Mouse (Mus musculus) forelimb bud, embryonic 11.5 days (tissue): ENCODE measurements around the gene Ear6.
A peak's percentile ranks its signal among the peaks of the same experiment; 100 is the strongest.

Source experiments
- DNase-seq: peaks from one replicate; pipeline ENCODE4 v3.0.0-alpha.2; 2012; ENCODE audit warnings: low read depth, low spot score

The Ear6 gene

DNA sequence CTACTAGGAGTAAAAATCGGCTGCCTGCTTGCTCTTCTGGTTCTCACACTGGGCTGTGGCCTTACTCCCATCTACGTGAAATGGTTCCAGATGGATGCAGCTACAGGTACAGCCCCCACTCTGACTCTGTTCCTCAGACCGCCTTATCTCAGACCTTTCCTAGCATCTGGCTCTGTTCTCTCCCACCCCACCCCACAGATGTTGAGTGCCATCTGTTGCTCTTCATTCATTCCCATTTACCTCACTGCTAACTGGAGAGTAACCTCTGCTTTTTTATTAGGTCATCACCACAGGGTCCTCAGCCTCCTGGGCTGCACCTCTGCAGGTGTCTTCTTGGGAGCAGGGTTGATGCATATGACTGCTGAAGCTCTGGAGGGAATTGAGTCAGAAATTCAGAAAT, 40.3 kb downstream of the Ear6 start:
- no peak for DNase-seq

DNA sequence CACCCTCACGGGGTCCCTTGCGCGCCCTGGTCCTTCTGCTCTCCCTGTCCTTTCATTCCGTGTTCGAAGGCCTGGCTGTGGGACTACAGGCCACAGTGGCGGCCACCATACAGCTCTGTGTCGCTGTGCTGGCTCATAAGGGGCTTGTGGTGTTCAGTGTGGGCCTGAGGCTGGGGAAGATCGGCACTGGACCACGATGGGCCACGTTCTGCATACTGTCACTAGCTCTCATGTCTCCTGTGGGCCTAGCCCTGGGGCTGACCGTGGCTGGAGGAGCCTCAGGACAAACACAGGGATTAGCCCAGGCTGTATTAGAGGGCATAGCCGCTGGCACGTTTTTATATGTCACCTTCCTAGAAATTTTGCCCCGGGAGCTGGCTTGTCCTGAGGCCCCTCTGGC, 41.6 kb downstream of the Ear6 start:
- DNase-seq: no peak

- DNase-seq: no peak
Measured at GRCm38 (mm10) chr14:51896019-51896418, 42.5 kb downstream of the Ear6 start.

DNA sequence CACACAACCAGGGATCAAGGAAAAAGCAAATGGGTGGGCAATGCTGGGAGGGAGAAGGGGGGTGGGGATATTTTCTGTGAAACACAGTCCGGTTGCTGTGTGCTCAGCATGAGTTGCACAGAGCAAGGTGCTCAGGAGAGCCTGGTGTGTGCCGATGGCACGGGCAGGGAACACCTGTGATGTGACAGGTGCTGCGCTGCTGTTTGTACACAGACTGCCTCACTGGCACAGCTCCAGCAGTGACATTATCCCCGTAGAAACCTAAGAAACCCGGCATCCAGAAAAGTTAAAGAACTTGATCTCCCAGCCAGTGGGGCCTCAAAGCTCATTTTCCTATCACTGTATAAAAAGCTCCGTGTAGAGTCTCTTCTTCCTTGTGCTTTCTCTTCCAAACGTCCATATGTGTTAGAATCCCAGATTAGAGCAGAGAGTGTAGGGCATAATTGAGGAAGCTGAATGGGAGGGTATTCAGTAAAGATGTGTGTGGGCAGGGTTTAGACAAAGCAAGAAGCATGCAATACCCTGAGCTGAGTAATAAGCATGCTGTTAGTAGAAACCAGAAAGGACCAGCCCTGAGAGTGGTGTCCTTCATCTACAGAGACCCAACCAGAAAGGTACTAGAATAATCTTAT, 43.2 kb downstream of the Ear6 start:
- no peak for DNase-seq

- DNase-seq: no peak
Measured at GRCm38 (mm10) chr14:51899351-51899750, 45.9 kb downstream of the Ear6 start.

- peak; percentile 68 for DNase-seq
Measured at GRCm38 (mm10) chr14:51902806-51903710, 49.6 kb downstream of the Ear6 start.

DNA sequence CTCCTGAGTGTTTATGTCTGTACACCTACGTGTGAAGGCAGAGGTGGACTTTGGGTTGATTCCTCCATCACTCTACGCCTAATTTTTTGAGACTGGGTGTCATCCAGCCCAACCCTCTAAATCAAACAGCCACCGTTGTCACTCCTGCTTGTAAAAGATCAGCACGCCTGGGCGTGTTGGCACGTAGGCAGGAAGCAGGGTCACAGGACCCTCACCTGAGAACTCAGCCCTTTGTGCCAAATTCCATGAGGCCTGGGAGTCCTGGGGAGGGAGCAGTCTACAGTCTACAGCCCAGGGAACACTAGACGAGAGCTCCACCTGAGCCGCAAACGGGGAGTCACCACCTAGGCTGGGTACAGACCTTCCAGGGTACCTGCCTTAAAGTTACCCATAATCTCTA, 50.3 kb downstream of the Ear6 start:
- DNase-seq: no peak
